Mouse (Mus musculus) liver, adult 2 months (tissue): ENCODE data around the gene Tbl1xr1. TPM values are rescaled to one million over a fixed set of nuclear protein-coding genes. Genes with fewer than 3 reads are reported as not detected.

ENCODE experiments used
- DNase-seq: peaks from one replicate; pipeline ENCODE4 v3.0.0-alpha.2; 2011; ENCODE audit warnings: low read depth, low spot score; ENCODE audit errors: extremely low read depth
- H3K27ac ChIP-seq: fragments of 200-500 bp; replicated peaks from 2 replicates; pipeline ENCODE4 v1.5.1; 2012; ENCODE audit warnings: low read depth, mild to moderate bottlenecking, control low read depth, inconsistent platforms, low read length; ENCODE audit not compliant: insufficient read depth
- H3K27me3 ChIP-seq: fragments of 200-500 bp; 2 replicates; pipeline ENCODE4 v1.6.1; 2012; ENCODE audit warnings: mild to moderate bottlenecking, moderate library complexity, low read length, inconsistent platforms; ENCODE audit not compliant: control insufficient read depth, insufficient read depth
- H3K36me3 ChIP-seq: fragments of 200-500 bp; 2 replicates; pipeline ENCODE4 v1.6.1; 2012; ENCODE audit warnings: low read length, inconsistent platforms; ENCODE audit not compliant: control insufficient read depth, insufficient read depth
- H3K4me1 ChIP-seq: fragments of 200-500 bp; 2 replicates; pipeline ENCODE4 v1.6.1; 2011; ENCODE audit warnings: low read length; ENCODE audit not compliant: control insufficient read depth, insufficient read depth
- H3K4me3 ChIP-seq: fragments of 200-500 bp; 2 replicates; pipeline ENCODE4 v1.5.1; 2011; ENCODE audit warnings: low read depth, mild to moderate bottlenecking, control low read depth, low read length, moderate library complexity; ENCODE audit not compliant: insufficient read depth
- H3K79me2 ChIP-seq: fragments of 200-500 bp; 2 replicates; pipeline ENCODE4 v1.6.1; 2012; ENCODE audit warnings: inconsistent platforms, mild to moderate bottlenecking, low read length, moderate library complexity; ENCODE audit not compliant: control insufficient read depth, insufficient read depth
- H3K9ac ChIP-seq: fragments of 200-500 bp; 2 replicates; pipeline ENCODE4 v1.6.1; 2012; ENCODE audit warnings: low read depth, mild to moderate bottlenecking, control low read depth, inconsistent platforms, low read length
- CTCF ChIP-seq: fragments of 200-500 bp; IDR thresholded peaks from 2 replicates; pipeline ENCODE4 v1.5.1; 2011; ENCODE audit warnings: low read depth, low read length, control low read depth
- POLR2A ChIP-seq: fragments of 200-500 bp; IDR thresholded peaks from 2 replicates; pipeline ENCODE4 v1.6.1; 2011; ENCODE audit warnings: low read length, control low read depth; ENCODE audit not compliant: insufficient read depth; ENCODE audit errors: extremely low read depth
- WGBS: fragments of 180-500 bp; shearing (Covaris S2); methylation state at CpG from one replicate; pipeline ENCODE4 v1.1.7; 2018; 5-methylcytosine and 5-hydroxymethylcytosine counted together
- polyA plus RNA-seq: library from polyadenylated mRNA; depleted of rRNA; stranded (reverse); fragments of >200 nt; gene quantifications from 2 replicates; pipeline ENCODE4 v1.2.3, GENCODE M21; 2012
- total RNA-seq: library from RNA; depleted of rRNA; stranded (reverse); fragments of >200 nt; gene quantifications from 2 replicates; pipeline ENCODE4 v1.2.3, GENCODE M21; 2014

The Tbl1xr1 gene
- total and polyA plus RNA-seq, 2 experiments: 12.6 to 35.6 TPM

DNA sequence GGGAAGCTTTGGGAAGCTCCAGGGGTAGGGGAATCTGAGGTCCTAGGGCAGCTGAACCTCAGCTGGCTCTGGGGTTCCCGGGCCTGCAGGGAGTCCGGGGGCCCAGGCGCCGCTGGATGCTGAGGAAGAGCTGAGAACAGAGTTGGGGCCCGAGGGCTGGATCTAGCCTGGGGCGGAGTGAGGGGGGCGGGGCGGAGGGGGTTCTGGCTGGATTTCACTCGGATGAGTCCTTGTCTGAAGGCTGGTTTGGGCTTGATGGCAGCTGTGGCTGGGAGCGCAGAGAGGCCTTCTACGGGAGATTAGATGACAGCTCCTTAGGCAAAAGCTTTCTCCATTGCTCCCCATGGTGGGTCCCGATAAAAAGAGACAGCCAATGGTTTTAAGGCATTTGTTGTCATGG is 145.9 kb downstream of the Tbl1xr1 start:
- H3K4me1 ChIP-seq: no peaks in the 10 kb centered on the region
- H3K27ac ChIP-seq: no peak overlapping the region
- H3K27me3 ChIP-seq: no peaks in the 10 kb centered on the region
- H3K36me3 ChIP-seq: no peaks in the 10 kb centered on the region
- TF ChIP-seq CTCF: no peak
- TF ChIP-seq POLR2A: no peak
- 52% methylated on average over 12 of the region's 12 CpGs for WGBS
- no peak overlapping the region for H3K4me3 ChIP-seq
- H3K79me2 ChIP-seq: no peaks in the 10 kb centered on the region
- H3K9ac ChIP-seq: no peak overlapping the region
- no peak for DNase-seq

DNA sequence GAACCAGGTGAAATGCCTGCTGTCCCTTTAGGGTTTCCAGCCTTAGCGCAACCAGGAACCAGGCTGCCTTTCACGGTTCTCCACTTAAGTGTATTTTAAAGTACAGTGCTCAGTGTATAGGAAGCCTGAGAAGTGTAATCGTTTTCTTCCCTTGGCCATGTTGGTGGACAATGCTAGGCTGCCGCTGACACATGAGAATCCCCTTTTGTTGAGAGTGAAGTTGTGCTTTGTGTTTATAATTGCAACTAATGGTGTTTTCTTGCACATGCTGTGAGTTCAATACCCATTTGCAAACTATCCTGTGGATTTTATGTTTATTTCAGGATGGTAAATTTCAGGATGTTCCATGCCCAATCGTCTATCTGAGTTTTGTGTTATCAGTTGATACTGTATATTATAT is 146.6 kb downstream of the Tbl1xr1 start:
- Histone ChIP-seq H3K79me2 (no peaks in the 10 kb centered on the region), H3K4me3 (no peak overlapping the region), H3K27ac (no peak overlapping the region), H3K9ac (no peak overlapping the region), H3K36me3 (no peaks in the 10 kb centered on the region), H3K27me3 (no peaks in the 10 kb centered on the region), H3K4me1 (no peaks in the 10 kb centered on the region)
- no peak for TF ChIP-seq CTCF
- TF ChIP-seq POLR2A: no peak
- no peak for DNase-seq
- 89% methylated on average over 5 of the region's 5 CpGs for WGBS

DNA sequence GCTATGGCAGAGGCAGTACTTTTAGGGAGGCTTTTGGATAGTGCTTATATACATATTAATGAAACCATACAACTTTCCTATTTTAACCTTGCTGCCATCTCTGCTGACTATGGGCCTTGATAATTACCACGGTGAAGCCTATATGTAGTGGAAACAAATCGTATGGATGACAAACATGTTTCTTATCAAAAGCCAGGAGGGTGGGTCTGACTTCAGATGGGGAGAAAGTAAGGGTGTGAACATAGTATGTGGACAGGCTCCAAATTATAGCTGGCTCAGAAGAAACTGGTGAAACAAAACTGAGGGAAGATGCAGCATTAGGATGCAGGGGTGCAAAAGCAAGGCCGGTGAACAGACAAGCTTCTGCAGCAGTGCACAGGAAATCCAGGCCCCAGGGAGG is 151.6 kb downstream of the Tbl1xr1 start:
- no peaks in the 10 kb centered on the region for H3K36me3 ChIP-seq
- no peaks in the 10 kb centered on the region for H3K4me1 ChIP-seq
- DNase-seq: no peak
- H3K27me3 ChIP-seq: no peaks in the 10 kb centered on the region
- WGBS: 76% methylated on average over 3 of the region's 3 CpGs
- TF ChIP-seq CTCF (no peak), POLR2A (no peak)
- no peak overlapping the region for H3K27ac ChIP-seq
- no peak overlapping the region for H3K9ac ChIP-seq
- H3K4me3 ChIP-seq: no peak overlapping the region
- no peaks in the 10 kb centered on the region for H3K79me2 ChIP-seq

DNA sequence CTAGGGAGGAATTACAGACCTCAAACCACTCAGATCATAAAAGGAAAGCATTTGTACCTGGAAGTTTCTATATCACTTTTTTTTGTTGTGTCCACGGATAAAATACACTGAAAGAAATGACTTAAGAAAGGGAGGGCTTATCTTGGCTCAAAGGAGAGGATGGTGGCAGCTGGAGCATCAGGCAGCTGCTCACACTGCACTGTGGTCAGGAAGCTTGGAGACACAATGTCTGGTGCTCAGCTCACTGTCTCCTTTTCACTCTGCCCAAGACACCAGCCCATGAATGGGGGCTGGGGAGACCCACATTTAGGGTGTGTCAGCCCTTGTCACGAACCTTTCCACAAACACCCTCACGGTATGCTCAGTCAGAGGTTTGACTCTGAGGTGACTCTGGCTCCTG is 154.2 kb downstream of the Tbl1xr1 start:
- no peaks in the 10 kb centered on the region for H3K27me3 ChIP-seq
- no peak for TF ChIP-seq CTCF
- no peak for TF ChIP-seq POLR2A

DNA sequence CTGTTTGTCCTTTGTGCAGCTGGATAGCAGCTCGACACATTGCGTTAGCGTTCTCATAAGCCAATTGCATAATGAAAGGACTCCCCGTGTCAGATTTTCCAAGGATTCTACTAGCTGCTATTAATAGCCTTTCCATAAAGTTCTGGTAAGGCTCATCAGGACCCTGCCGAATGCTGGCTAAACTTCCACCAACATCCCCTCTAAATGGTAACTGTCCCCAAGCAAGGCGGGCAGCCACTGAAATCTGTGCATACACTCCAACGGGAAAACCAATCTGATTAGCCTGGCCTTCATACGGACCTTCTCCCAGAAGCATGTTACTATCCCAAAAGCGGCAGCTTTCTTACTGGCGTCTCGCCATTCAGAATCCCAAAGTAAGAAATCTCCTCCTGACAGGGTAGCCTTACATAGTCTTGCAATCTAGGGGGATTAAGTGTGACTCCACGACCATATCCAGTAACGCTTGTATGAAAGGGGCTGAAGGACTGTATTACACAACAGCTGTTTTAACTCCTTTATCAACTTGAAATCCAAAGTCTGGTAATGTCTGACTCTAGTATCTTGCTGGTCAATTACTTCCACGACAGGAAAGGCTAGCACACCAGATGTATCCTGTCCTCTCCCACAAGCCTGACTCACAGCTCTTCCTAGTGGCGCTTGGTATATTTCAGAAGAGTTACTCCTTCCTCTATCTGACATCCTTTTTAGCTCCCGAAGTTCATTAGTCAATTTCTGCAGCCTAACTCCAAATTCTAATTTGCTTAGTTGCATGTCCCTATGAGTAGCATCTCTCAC is 161.9 kb downstream of the Tbl1xr1 start:
- H3K27me3 ChIP-seq: no peaks in the 10 kb centered on the region
- no peaks in the 10 kb centered on the region for H3K4me1 ChIP-seq
- WGBS: 86% methylated on average over 16 of the region's 16 CpGs
- H3K79me2 ChIP-seq: no peaks in the 10 kb centered on the region
- DNase-seq: no peak
- H3K36me3 ChIP-seq: no peaks in the 10 kb centered on the region
- no peak overlapping the region for H3K9ac ChIP-seq
- TF ChIP-seq POLR2A (no peak), CTCF (no peak)
- no peak overlapping the region for H3K27ac ChIP-seq
- H3K4me3 ChIP-seq: no peak overlapping the region

More for the DNA sequence above, 154.2 kb downstream of the Tbl1xr1 start:
- DNase-seq: no peak
- WGBS: 54% methylated on average over 3 of the region's 3 CpGs
- no peaks in the 10 kb centered on the region for H3K36me3 ChIP-seq
- no peak overlapping the region for H3K4me3 ChIP-seq
- H3K79me2 ChIP-seq: no peaks in the 10 kb centered on the region
- no peak overlapping the region for H3K27ac ChIP-seq
- H3K4me1 ChIP-seq: no peaks in the 10 kb centered on the region
- no peak overlapping the region for H3K9ac ChIP-seq
